Mouse (Mus musculus): ENCODE measurements at regions not wholly inside any gene's neighbourhood (a gene's known extent, or its start where the extent isn't known, plus 50 kb on each side); places are given as distances from the start of the nearest gene placed in this dataset.

DNA sequence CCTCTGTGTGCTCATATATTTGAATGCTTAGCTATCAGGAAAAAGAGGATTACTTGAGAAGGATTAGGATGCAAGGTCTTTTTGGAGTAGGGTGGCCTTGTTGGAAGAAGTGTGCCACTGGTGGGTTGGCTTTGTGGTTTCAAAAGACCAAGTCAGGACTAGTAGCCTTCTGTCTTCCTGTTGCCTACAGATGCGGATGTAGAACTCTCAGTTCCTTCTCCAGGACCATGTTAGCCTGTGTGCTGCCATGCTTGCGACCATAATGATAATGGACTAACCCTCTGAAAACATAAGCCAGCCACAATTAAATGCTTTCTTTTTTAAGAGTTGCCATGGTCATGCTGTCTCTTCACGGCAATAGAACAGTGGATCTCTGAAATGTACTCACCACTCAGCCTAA, 135.7 kb upstream of the Dio2 start:
- dilution Hi-C loops (cut with MboI; ENCODE audit: extremely low pct_ligation_motif_present, extremely low pct_unique_long_range_greater_than_20kb, low sequenced_read_pairs): no loop called here
- Histone ChIP-seq H3K27me3 (replicated peaks) (no peaks in the 10 kb centered on the region), H3K9ac (ENCODE audit: insufficient read depth, low read depth) (no peak overlapping the region), H3K27ac (ENCODE audit: insufficient read depth, low read depth) (no peak overlapping the region), H3K4me1 (ENCODE audit: control insufficient read depth in 1 of 2, insufficient read depth in 2 of 2) (peaks cover 0 to 13% of the 10 kb centered on the region in 2 experiments; a peak in 2 of 4 replicates), H3K36me3 (replicated peaks in 1 of 2; ENCODE audit: control insufficient read depth in 1 of 2, insufficient read depth in 1 of 2, low read length in 1 of 2) (no peaks in the 10 kb centered on the region), H3K4me2 (ENCODE audit: insufficient read depth, low read depth, poor library complexity, severe bottlenecking) (no peak overlapping the region), H3K4me3 (replicated peaks in 1 of 3; ENCODE audit: low read depth in 2 of 3, low read length in 2 of 3, poor library complexity in 1 of 3) (no peak overlapping the region), H3K9me3 (replicated peaks; ENCODE audit: low read length) (no peaks in the 10 kb centered on the region), H3K79me2 (replicated peaks; ENCODE audit: control insufficient read depth, extremely low read depth, insufficient read depth, poor library complexity, severe bottlenecking) (no peaks in the 10 kb centered on the region)
- TF ChIP-seq BHLHE40 (IDR thresholded peaks at IDR 0.05; ENCODE audit: low read depth, low read length): peak; percentile 27; the same call in 1 of the 2 replicates
- no peak for TF ChIP-seq POLR2AphosphoS2 (IDR thresholded peaks at IDR 0.05; ENCODE audit: low read depth, low read length)
- no peak for TF ChIP-seq TBP (conservative IDR thresholded peaks at IDR 0.05; ENCODE audit: low read depth, low read length)
- TF ChIP-seq RCOR1 (conservative IDR thresholded peaks at IDR 0.05; ENCODE audit: low read depth, low read length): no peak
- TF ChIP-seq SIN3A (IDR thresholded peaks at IDR 0.05; ENCODE audit: low read length): no peak
- no peak for TF ChIP-seq ELF1 (IDR thresholded peaks at IDR 0.05; ENCODE audit: low read depth, low read length)
- TF ChIP-seq MAFK (IDR thresholded peaks at IDR 0.05; ENCODE audit: insufficient replicate concordance, low read length): no peak
- TF ChIP-seq MAX (IDR thresholded peaks at IDR 0.05; ENCODE audit: low read length): 0 out of 2 replicates have a peak, but pooled peaks have one; percentile 31
- no peak for TF ChIP-seq USF2 (conservative IDR thresholded peaks at IDR 0.05; ENCODE audit: low read depth, low read length)
- TF ChIP-seq EP300 (IDR thresholded peaks at IDR 0.05; ENCODE audit: low read length): peak; percentile 63
- no peak for TF ChIP-seq HCFC1 (IDR thresholded peaks at IDR 0.05; ENCODE audit: low read depth, low read length)
- no peak for TF ChIP-seq CTCF (conservative IDR thresholded peaks at IDR 0.05 in 1 of 2, IDR thresholded peaks at IDR 0.05 in 1 of 2; ENCODE audit: low read depth in 2 of 2, low read length in 2 of 2)
- TF ChIP-seq TCF12 (IDR thresholded peaks at IDR 0.05; ENCODE audit: low read depth, low read length): no peak
- no peak for TF ChIP-seq USF1 (IDR thresholded peaks at IDR 0.05; ENCODE audit: low read depth, low read length)
- TF ChIP-seq MXI1 (IDR thresholded peaks at IDR 0.05; ENCODE audit: low read depth, low read length): no peak
- no peak for TF ChIP-seq SMC3 (IDR thresholded peaks at IDR 0.05; ENCODE audit: low read depth, low read length)
- TF ChIP-seq KAT2A (IDR thresholded peaks at IDR 0.05; ENCODE audit: insufficient replicate concordance, low read length): no peak
- no peak for TF ChIP-seq ZC3H11A (IDR thresholded peaks at IDR 0.05; ENCODE audit: low read depth, low read length)
- TF ChIP-seq UBTF (IDR thresholded peaks at IDR 0.05; ENCODE audit: low read depth, low read length): no peak
- peak; percentile 52; the same call in 1 of the 2 replicates for TF ChIP-seq IRF4 (IDR thresholded peaks at IDR 0.05; ENCODE audit: low read depth, low read length)
- no peak for TF ChIP-seq CHD1 (IDR thresholded peaks at IDR 0.05; ENCODE audit: low read depth, low read length)
- TF ChIP-seq CHD2 (IDR thresholded peaks at IDR 0.05; ENCODE audit: low read length): no peak
- TF ChIP-seq GABPA (IDR thresholded peaks at IDR 0.05; ENCODE audit: insufficient replicate concordance, low read depth, low read length): no peak
- TF ChIP-seq POLR2A (IDR thresholded peaks at IDR 0.05; ENCODE audit: low read depth, low read length): no peak
- no peak for TF ChIP-seq ZNF384 (IDR thresholded peaks at IDR 0.05; ENCODE audit: low read depth, low read length)
- no peak for TF ChIP-seq RAD21 (IDR thresholded peaks at IDR 0.05; ENCODE audit: low read depth, low read length)
- TF ChIP-seq E2F4 (IDR thresholded peaks at IDR 0.05; ENCODE audit: insufficient replicate concordance, low read depth, low read length): no peak
- peak; percentile 52; the same call in 1 of the 2 replicates for TF ChIP-seq MYC (IDR thresholded peaks at IDR 0.05; ENCODE audit: low read depth, low read length)
- no peak for TF ChIP-seq MEF2A (IDR thresholded peaks at IDR 0.05; ENCODE audit: borderline replicate concordance, low read depth, low read length)
- no peak for TF ChIP-seq ZMIZ1 (IDR thresholded peaks at IDR 0.05; ENCODE audit: low read depth, low read length)
- no peak for TF ChIP-seq ETS1 (conservative IDR thresholded peaks at IDR 0.05; ENCODE audit: low read depth, low read length)
- no peak for TF ChIP-seq JUND (conservative IDR thresholded peaks at IDR 0.05; ENCODE audit: low read depth, low read length)
- no peak for TF ChIP-seq NRF1 (IDR thresholded peaks at IDR 0.05; ENCODE audit: low read depth, low read length)
- TF ChIP-seq MAZ (IDR thresholded peaks at IDR 0.05; ENCODE audit: low read depth, low read length): no peak
- DNase-seq (ENCODE audit: extremely low read depth): peak; percentile 31
- in situ Hi-C loops (cut with MboI; ENCODE audit: low pct_ligation_motif_present, low pct_unique_long_range_greater_than_20kb, low sequenced_read_pairs): no loop called here
